Mouse (Mus musculus) stomach, postnatal 0 days (tissue): Measurements from ENCODE around the gene Ankle2. TPM values are rescaled to one million over a fixed set of nuclear protein-coding genes. Genes with fewer than 3 reads are reported as not detected.
A peak's percentile ranks its signal among the peaks of the same experiment; 100 is the strongest.

Experiments used
- ATAC-seq: fragments of 200-750 bp; cut with Nextera tagmentation; 2 replicates; pipeline ENCODE4 v1.8.0; 2017; ENCODE audit not compliant: low FRiP score, low TSS enrichment
- DNase-seq: peaks from one replicate; pipeline ENCODE4 v3.0.0-alpha.2; 2016; ENCODE audit warnings: low spot score
- H3K27ac ChIP-seq: fragments of 300-500 bp; sonication (generic); replicated peaks from 2 replicates; pipeline ENCODE4 v1.5.1; 2014; ENCODE audit warnings: mild to moderate bottlenecking, control low read depth
- H3K27me3 ChIP-seq: fragments of 300-500 bp; sonication (generic); 2 replicates; pipeline ENCODE4 v1.6.1; 2014; ENCODE audit warnings: low read length; ENCODE audit not compliant: control insufficient read depth, insufficient read depth
- H3K36me3 ChIP-seq: fragments of 300-500 bp; sonication (generic); 2 replicates; pipeline ENCODE4 v1.6.1; 2014; ENCODE audit warnings: low read length, mixed read lengths; ENCODE audit not compliant: control insufficient read depth, insufficient read depth
- H3K4me1 ChIP-seq: fragments of 300-500 bp; sonication (generic); replicated peaks from 2 replicates; pipeline ENCODE4 v1.6.1; 2014; ENCODE audit warnings: antibody characterized with exemption; ENCODE audit not compliant: control insufficient read depth, insufficient read depth
- H3K4me2 ChIP-seq: fragments of 300-500 bp; sonication (generic); replicated peaks from 2 replicates; pipeline ENCODE4 v1.6.1; 2014; ENCODE audit warnings: low read depth, mild to moderate bottlenecking, control low read depth, moderate library complexity
- H3K4me3 ChIP-seq: fragments of 300-500 bp; sonication (generic); 2 replicates; pipeline ENCODE4 v1.5.1; 2014; ENCODE audit warnings: low read depth, low read length, control low read depth
- H3K9ac ChIP-seq: fragments of 300-500 bp; sonication (generic); 2 replicates; pipeline ENCODE4 v1.6.1; 2014; ENCODE audit warnings: mild to moderate bottlenecking, low read length, control low read depth, mixed read lengths
- H3K9me3 ChIP-seq: fragments of 300-500 bp; sonication (generic); 2 replicates; pipeline ENCODE4 v1.6.1; 2016; ENCODE audit warnings: low read length; ENCODE audit not compliant: control insufficient read depth
- CTCF ChIP-seq: IDR thresholded peaks from 2 replicates; pipeline ENCODE4 v1.5.1; 2016; ENCODE audit warnings: antibody characterized with exemption, low read depth, mild to moderate bottlenecking, moderate library complexity
- EP300 ChIP-seq: optimal IDR thresholded peaks from 2 replicates; pipeline ENCODE3; 2016; ENCODE audit warnings: antibody characterized with exemption
- whole genome bisulfite sequencing: fragments of 180-500 bp; shearing (Covaris S2); extraction: QIAGEN DNeasy Blood & Tissue Kit; methylation state at CpG from one replicate; pipeline ENCODE4 v1.1.7; 2014; 5-methylcytosine and 5-hydroxymethylcytosine counted together
- polyA plus RNA-seq: library from polyadenylated mRNA; unstranded; fragments of >200 nt; fragmentation: Nextera tagmentation; extraction: Ambion mirVana; gene quantifications from 2 replicates; pipeline ENCODE4 v1.2.1, GENCODE M21; 2015

The Ankle2 gene
- polyA plus RNA-seq, 1 experiment from 2014 or later: 11.2 TPM

DNA sequence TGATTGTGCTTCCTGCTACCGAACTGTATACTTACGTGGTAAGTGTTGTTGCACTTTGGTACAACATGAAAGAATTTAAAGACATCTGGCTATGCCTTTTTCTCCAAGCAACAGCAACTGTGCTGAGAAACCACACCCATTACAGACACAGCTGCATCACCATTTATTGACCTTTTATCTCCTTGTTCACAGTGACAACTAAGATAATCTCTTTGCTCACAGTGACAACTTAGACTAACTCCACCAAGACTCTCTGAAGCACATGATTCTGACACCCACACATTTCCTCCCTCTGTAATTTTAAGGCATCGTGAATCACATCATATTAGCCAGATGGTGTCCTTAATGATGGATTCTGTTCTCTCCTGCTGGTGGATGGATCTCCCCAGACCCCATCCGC, 43.3 kb downstream of the Ankle2 start:
- Histone ChIP-seq H3K27ac (no peak overlapping the region), H3K4me3 (no peak overlapping the region), H3K9me3 (no peaks in the 10 kb centered on the region), H3K36me3 (no peaks in the 10 kb centered on the region), H3K9ac (no peak overlapping the region), H3K4me2 (no peak overlapping the region), H3K4me1 (no peaks in the 10 kb centered on the region), H3K27me3 (no peaks in the 10 kb centered on the region)
- DNase-seq: no peak
- WGBS: 81% methylated on average over 4 of the region's 4 CpGs
- ATAC-seq: no peak
- TF ChIP-seq EP300 (no peak), CTCF (no peak)

- Histone ChIP-seq H3K36me3 (no peaks in the 10 kb centered on the region), H3K9me3 (no peaks in the 10 kb centered on the region), H3K4me1 (no peaks in the 10 kb centered on the region), H3K27ac (no peak overlapping the region), H3K9ac (no peak overlapping the region; the same call in 1 of the 2 replicates), H3K27me3 (no peaks in the 10 kb centered on the region), H3K4me3 (no peak overlapping the region), H3K4me2 (no peak overlapping the region)
- DNase-seq (no peak), ATAC-seq (no peak)
- TF ChIP-seq CTCF (no peak), EP300 (no peak)
- 67% methylated on average over 2 of the region's 2 CpGs for WGBS
These were observed 44.0 kb downstream of the Ankle2 start for GRCm38 (mm10) chr5:110274846-110275245.

GRCm38 (mm10) chr5:110276391-110276790, 45.6 kb downstream of the Ankle2 start:
- TF ChIP-seq CTCF (no peak), EP300 (no peak)
- ATAC-seq (no peak), DNase-seq (no peak)
- Histone ChIP-seq H3K4me1 (no peaks in the 10 kb centered on the region), H3K9me3 (no peaks in the 10 kb centered on the region), H3K36me3 (no peaks in the 10 kb centered on the region), H3K27me3 (no peaks in the 10 kb centered on the region), H3K4me2 (no peak overlapping the region), H3K4me3 (no peak overlapping the region), H3K27ac (no peak overlapping the region), H3K9ac (no peak overlapping the region)
- WGBS: 72% methylated on average over 2 of the region's 2 CpGs

DNA sequence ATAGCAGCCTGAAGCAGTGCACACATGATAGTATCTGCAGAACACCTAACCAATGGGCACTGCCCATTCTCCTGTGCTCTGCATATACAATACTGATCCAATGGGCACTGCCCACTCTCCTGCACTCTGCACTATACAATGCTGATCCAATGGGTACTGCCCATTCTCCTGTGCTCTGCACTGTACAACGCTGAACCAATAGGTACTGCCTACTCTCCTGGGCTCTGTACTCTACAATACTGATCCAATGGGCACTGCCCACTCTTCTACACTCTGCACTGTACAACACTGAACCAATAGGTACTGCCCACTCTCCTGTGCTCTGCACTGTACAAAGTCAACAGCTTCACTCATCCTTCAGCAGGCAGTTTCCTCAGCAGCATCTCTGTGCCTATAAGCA, 46.1 kb downstream of the Ankle2 start:
- H3K9ac ChIP-seq: no peak overlapping the region
- no peaks in the 10 kb centered on the region for H3K27me3 ChIP-seq
- no peak overlapping the region for H3K27ac ChIP-seq
- peak; percentile 29; the same call in 1 of the 2 replicates for ATAC-seq
- no peak overlapping the region for H3K4me3 ChIP-seq
- H3K9me3 ChIP-seq: no peaks in the 10 kb centered on the region
- no peak for TF ChIP-seq EP300
- TF ChIP-seq CTCF: no peak
- no peak overlapping the region for H3K4me2 ChIP-seq
- no peak for DNase-seq
- H3K36me3 ChIP-seq: no peaks in the 10 kb centered on the region
- H3K4me1 ChIP-seq: no peaks in the 10 kb centered on the region
- WGBS: 93% methylated on average over 1 of the region's 1 CpGs

GRCm38 (mm10) chr5:110281984-110282383, 51.2 kb downstream of the Ankle2 start:
- H3K4me2 ChIP-seq: no peak overlapping the region
- no peak overlapping the region for H3K9ac ChIP-seq
- no peaks in the 10 kb centered on the region; the same call in 1 of the 2 replicates for H3K4me1 ChIP-seq
- WGBS: 64% methylated on average over 2 of the region's 2 CpGs
- H3K27me3 ChIP-seq: no peaks in the 10 kb centered on the region
- no peaks in the 10 kb centered on the region for H3K36me3 ChIP-seq
- H3K9me3 ChIP-seq: no peaks in the 10 kb centered on the region
- DNase-seq: no peak
- TF ChIP-seq EP300 (no peak), CTCF (no peak)
- no peak for ATAC-seq
- no peak overlapping the region for H3K27ac ChIP-seq
- no peak overlapping the region for H3K4me3 ChIP-seq

DNA sequence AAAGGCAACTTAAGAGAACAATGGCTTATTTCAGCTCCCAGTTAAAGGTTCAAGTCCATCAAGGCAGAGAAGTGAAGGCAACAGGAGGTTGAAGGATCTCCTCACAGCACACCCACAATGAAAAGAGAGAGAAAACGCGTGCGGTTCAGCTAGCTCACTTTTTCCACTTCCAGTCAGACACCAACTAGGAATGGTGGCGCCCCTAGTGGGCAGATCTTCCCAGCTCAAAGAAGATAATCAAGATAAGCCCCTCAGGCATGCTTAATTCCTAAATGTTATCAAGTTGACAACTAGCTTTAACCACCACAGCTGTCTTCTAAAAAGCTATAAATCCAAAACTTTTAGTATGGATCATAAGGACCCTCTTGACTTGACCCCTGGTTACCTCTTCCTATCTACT, 53.7 kb downstream of the Ankle2 start:
- Histone ChIP-seq H3K4me2 (no peak overlapping the region; the same call in 1 of the 2 replicates), H3K9ac (no peak overlapping the region), H3K36me3 (no peaks in the 10 kb centered on the region), H3K27ac (no peak overlapping the region), H3K9me3 (no peaks in the 10 kb centered on the region), H3K4me1 (no peaks in the 10 kb centered on the region; the same call in 1 of the 2 replicates), H3K27me3 (no peaks in the 10 kb centered on the region), H3K4me3 (no peak overlapping the region)
- ATAC-seq (no peak), DNase-seq (peak; percentile 59)
- TF ChIP-seq CTCF (peak; percentile 68), EP300 (no peak)
- 16% methylated on average over 4 of the region's 4 CpGs for WGBS
